Mouse (Mus musculus) limb, embryonic 10.5 days (tissue): ENCODE measurements around the gene Gcnt1. TPM values are rescaled to one million over a fixed set of nuclear protein-coding genes. Genes with fewer than 3 reads are reported as not detected.
A peak's percentile ranks its signal among the peaks of the same experiment; 100 is the strongest.

Experiments
- DNase-seq: peaks from one replicate; pipeline ENCODE4 v3.0.0-alpha.2; 2017; ENCODE audit warnings: low spot score
- H3K27ac ChIP-seq: fragments of 300-500 bp; sonication (generic); 2 replicates; pipeline ENCODE4 v1.5.1; 2016; ENCODE audit warnings: mild to moderate bottlenecking
- H3K27me3 ChIP-seq: fragments of 300-500 bp; sonication (generic); 2 replicates; pipeline ENCODE4 v1.6.1; 2016; ENCODE audit warnings: low read depth, mild to moderate bottlenecking; ENCODE audit not compliant: poor library complexity, severe bottlenecking
- H3K36me3 ChIP-seq: fragments of 300-500 bp; sonication (generic); 2 replicates; pipeline ENCODE4 v1.6.1; 2016; ENCODE audit warnings: mild to moderate bottlenecking, moderate library complexity
- H3K4me1 ChIP-seq: fragments of 300-500 bp; sonication (generic); 2 replicates; pipeline ENCODE4 v1.6.1; 2016
- H3K4me3 ChIP-seq: fragments of 300-500 bp; sonication (generic); 2 replicates; pipeline ENCODE4 v1.5.1; 2016; ENCODE audit warnings: mild to moderate bottlenecking, moderate library complexity
- H3K9me3 ChIP-seq: fragments of 300-500 bp; sonication (generic); replicated peaks from 2 replicates; pipeline ENCODE4 v1.6.1; 2016; ENCODE audit warnings: mild to moderate bottlenecking
- WGBS: fragments of 180-500 bp; shearing (Covaris S2); methylation state at CpG from one replicate; pipeline ENCODE4 v1.1.7; 2016; 5-methylcytosine and 5-hydroxymethylcytosine counted together
- polyA plus RNA-seq: library from polyadenylated mRNA; unstranded; fragments of >200 nt; fragmentation: Nextera tagmentation; extraction: Ambion mirVana; gene quantifications from 2 replicates; pipeline ENCODE4 v1.2.1, GENCODE M21; 2016

Gene Gcnt1
- polyA plus RNA-seq = 2.2 and 2.7 TPM in 2 replicates

DNA sequence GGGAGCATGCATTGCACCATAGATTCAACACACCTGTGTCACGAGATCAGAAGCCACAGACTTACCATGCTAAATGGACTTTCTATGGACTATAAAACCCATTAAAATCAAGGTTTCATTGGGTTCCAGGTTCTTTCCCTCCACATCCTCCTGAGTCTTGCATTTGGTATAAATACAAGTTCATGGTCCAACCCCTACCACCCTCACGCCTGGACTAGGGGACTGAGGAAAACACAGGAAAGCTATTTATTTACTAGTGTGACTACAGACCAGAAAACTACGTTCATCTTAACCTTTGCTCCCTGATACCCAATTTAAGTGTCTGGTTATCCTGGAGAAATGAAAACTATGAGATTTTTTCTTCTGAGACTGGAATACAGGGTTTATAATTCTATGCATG lies at the start of gene Gcnt1:
Gene Gcnt1 (minus strand): TSS at position 144 of the 400 bp plus-strand sequence.
- Histone ChIP-seq H3K4me1 (no peaks in the 10 kb centered on the region), H3K9me3 (no peaks in the 10 kb centered on the region), H3K27ac (no peak within 1 kb of the TSS), H3K36me3 (no peaks in the 10 kb centered on the region), H3K27me3 (no peaks in the 10 kb centered on the region), H3K4me3 (no peak within 1 kb of the TSS)
- DNase-seq = no peak
- 90% methylated on average over 3 of the region's 3 CpGs for WGBS

DNA sequence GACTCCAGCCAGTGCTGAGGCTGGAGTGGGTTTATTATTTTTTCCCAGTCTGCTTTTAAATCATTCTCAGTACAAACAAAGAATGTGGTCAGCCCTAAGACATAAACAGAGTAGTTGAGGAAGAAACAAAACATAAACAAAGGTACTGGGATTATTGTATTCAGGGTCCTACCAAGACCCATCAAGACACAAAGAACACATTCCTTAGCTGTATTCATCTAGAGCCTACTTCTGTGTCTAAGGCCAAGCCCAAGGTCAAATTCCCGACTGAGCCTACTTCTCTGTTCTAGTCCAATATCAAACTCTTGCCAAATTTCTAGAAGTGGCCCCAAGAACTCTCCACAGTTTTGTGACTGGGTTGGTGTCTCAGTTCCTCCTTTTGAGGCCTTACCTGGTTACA lies 45.2 kb upstream of the Gcnt1 start:
- 81% methylated on average over 1 of the region's 1 CpGs for WGBS
- no peaks in the 10 kb centered on the region for H3K9me3 ChIP-seq

DNA sequence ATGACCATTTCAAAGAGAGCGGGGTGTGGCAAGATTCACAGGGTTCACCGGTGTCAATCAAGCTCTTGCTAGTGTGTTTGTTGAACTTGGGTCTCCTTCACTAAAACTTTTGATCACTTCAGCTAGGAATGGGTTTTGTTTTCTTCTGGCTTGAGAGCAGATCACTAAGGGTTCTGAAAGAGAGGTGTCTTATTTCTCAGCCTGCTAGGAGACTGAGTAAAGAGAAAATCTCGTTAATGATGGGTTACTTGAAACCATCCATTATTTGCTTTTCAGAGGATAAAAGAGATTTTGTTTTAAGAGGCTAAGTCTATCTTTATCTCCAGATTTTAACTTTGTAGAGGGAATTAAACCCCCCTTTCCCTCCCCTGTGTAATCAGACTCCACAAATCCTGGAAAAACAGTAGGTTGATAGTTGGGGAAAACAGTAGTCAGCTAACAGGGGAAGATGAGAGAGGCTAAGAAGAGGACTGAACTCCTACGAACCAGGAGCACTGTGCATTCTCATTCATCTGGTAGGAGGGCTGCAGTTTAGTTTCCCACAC lies 40.3 kb upstream of the Gcnt1 start:
- WGBS = 59% methylated on average over 4 of the region's 4 CpGs
- Histone ChIP-seq H3K9me3 (no peaks in the 10 kb centered on the region), H3K4me3 (no peak overlapping the region), H3K36me3 (no peaks in the 10 kb centered on the region), H3K27ac (no peak overlapping the region), H3K4me1 (no peaks in the 10 kb centered on the region), H3K27me3 (no peaks in the 10 kb centered on the region)
- DNase-seq = no peak

More for the DNA sequence above, 45.2 kb upstream of the Gcnt1 start:
- DNase-seq = no peak
- Histone ChIP-seq H3K4me1 (no peaks in the 10 kb centered on the region), H3K4me3 (no peak overlapping the region), H3K36me3 (no peaks in the 10 kb centered on the region), H3K27me3 (no peaks in the 10 kb centered on the region), H3K27ac (no peak overlapping the region)

DNA sequence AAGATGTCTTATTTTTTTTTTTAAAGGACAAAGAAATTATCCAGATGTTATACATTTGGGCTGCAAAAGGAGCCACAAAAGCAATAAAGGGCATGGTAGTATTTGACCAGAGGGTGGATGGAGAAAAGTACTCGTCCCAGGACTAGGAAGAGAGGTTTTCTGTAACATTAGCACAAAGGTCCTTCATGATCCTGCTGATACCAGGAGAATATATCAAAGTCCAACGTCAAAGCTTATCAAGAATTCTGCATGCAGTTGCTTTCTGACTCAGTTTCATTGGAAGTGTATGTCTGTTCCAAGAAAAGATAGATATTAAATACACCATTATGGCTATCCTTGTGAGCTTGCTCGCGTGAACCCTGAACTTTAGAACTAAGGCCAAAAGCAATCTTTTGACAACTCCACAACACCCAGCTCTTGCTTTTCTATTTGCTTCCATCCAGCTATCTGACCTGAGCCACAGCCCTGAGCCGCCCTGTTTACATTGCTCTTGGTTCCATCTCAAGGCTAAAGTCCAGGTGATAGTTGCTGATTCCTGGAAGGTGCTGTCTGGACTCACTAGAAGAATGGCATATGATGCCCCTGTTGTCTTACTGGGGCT lies 37.9 kb upstream of the Gcnt1 start:
- no peak for DNase-seq
- no peaks in the 10 kb centered on the region for H3K36me3 ChIP-seq
- 88% methylated on average over 5 of the region's 5 CpGs for WGBS
- H3K4me1 ChIP-seq = no peaks in the 10 kb centered on the region
- H3K27ac ChIP-seq = no peak overlapping the region
- H3K27me3 ChIP-seq = no peaks in the 10 kb centered on the region
- no peaks in the 10 kb centered on the region for H3K9me3 ChIP-seq
- H3K4me3 ChIP-seq = no peak overlapping the region

DNA sequence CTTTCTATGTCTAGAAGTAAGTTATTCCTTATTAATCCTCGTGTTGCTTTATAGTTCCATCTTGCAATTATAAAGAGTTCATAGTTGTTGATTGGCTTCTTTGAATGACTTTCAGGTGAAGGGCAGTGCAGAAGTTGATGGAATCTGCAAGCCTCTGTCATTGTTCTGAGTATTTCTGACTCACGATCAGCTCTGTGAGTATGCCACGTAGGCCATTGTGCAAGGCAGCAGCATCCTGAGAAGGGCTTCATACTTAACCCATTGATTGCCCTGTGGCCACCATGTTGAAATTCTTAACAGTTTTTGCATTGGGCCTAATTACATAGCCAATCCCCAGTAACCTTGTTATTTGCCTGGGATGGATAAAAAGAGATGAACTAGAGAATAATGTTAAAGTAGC lies 36.7 kb upstream of the Gcnt1 start:
- 75% methylated on average over 3 of the region's 3 CpGs for WGBS
- H3K4me1 ChIP-seq = no peaks in the 10 kb centered on the region
- no peak for DNase-seq
- H3K27me3 ChIP-seq = no peaks in the 10 kb centered on the region
- H3K4me3 ChIP-seq = no peak overlapping the region
- no peaks in the 10 kb centered on the region for H3K9me3 ChIP-seq
- no peaks in the 10 kb centered on the region for H3K36me3 ChIP-seq
- H3K27ac ChIP-seq = no peak overlapping the region

DNA sequence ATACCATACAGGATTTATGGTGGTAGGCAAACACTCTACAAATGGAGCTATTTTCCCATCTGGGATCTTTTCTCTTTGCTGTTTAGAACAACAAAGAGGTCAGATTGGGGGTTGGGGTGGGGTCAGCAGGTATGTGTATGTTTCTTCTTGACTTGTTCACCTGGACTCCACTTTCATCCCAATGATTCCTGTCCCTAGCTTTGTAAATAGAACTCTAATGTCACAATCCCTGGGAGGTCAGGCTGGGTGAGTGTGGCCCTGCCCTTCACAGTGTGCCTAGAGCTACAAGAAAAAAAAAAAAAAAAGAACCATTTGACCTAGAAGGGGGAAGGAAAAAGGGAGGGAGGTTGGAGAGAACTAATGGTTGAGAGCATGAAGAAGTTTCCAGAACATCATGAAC lies 35.9 kb upstream of the Gcnt1 start:
- H3K4me1 ChIP-seq = no peaks in the 10 kb centered on the region
- H3K4me3 ChIP-seq = no peak overlapping the region
- no peaks in the 10 kb centered on the region for H3K36me3 ChIP-seq
- no peak overlapping the region for H3K27ac ChIP-seq
- H3K27me3 ChIP-seq = no peaks in the 10 kb centered on the region
- no peak for DNase-seq
- no peaks in the 10 kb centered on the region for H3K9me3 ChIP-seq

DNA sequence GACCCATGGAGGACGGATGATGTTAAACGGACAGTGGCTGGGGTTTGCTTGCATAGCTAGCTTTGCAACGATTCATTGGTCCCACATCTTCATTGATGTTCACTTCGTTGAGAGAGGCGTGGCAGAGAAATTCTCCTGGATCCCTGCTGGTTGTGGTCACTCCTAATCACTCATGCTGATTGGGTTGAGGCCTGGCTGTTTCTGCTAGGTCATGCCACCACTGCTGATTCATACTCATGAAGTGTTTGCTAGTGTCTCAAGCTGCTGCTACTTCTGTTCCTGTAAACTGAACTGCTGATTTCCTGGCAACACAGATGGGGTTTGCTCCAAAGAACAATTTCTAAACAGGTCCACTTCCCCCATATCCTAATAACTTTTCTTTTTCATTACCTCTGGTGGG lies 34.2 kb upstream of the Gcnt1 start:
- no peaks in the 10 kb centered on the region for H3K27me3 ChIP-seq
- no peak overlapping the region for H3K4me3 ChIP-seq
- H3K27ac ChIP-seq = no peak overlapping the region
- DNase-seq = no peak
- no peaks in the 10 kb centered on the region for H3K36me3 ChIP-seq
- 89% methylated on average over 5 of the region's 5 CpGs for WGBS
- no peaks in the 10 kb centered on the region for H3K4me1 ChIP-seq
- no peaks in the 10 kb centered on the region for H3K9me3 ChIP-seq

DNA sequence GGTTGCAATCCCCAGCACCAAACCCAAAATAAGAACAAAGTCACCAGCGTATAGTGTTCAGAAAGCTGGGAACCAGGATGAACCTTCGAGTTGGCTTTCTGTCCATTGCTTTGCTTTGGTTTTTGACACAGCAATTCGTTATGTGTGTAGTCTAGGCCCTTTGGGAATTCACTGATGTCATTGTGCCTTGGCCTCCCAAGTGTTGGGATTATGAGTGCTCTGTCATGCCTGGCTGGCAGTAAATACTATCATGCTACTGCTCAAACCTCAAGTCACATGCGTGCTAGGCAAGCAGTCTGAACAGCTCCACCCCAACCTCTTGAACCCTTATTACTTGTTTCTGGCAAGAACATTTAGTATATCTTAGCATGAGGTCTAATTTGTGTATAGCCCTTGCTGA lies 30.5 kb upstream of the Gcnt1 start:
- WGBS = 86% methylated on average over 4 of the region's 4 CpGs
- H3K4me1 ChIP-seq = no peaks in the 10 kb centered on the region

DNA sequence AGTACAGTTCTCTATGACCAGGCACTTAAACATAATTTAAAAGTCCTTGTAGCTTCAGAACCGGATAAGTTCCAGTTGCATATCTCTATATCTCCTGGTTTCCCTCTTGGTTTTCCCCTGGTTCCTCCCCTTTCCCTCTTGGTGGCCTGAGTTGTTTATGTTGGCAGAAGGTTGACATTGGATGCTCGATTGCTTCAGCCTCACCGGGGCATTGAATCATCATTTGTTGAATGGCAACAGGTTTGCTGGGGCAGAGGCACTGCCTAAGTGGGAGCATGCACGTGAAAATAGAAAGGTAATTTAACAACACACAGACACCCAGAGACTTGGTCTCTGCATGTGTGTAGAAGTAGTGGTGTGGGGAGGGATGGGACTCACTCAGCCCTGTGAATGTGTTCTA lies 27.9 kb upstream of the Gcnt1 start:
- Histone ChIP-seq H3K27ac (no peak overlapping the region), H3K4me1 (no peaks in the 10 kb centered on the region), H3K4me3 (no peak overlapping the region), H3K27me3 (no peaks in the 10 kb centered on the region), H3K36me3 (peaks cover 33% of the 10 kb centered on the region), H3K9me3 (no peaks in the 10 kb centered on the region)
- WGBS = 89% methylated on average over 4 of the region's 4 CpGs
- no peak for DNase-seq

More for the DNA sequence above, 30.5 kb upstream of the Gcnt1 start:
- H3K4me3 ChIP-seq = no peak overlapping the region
- no peaks in the 10 kb centered on the region for H3K27me3 ChIP-seq
- H3K27ac ChIP-seq = no peak overlapping the region
- peaks cover 24% of the 10 kb centered on the region for H3K36me3 ChIP-seq
- no peaks in the 10 kb centered on the region for H3K9me3 ChIP-seq
- DNase-seq = no peak

DNA sequence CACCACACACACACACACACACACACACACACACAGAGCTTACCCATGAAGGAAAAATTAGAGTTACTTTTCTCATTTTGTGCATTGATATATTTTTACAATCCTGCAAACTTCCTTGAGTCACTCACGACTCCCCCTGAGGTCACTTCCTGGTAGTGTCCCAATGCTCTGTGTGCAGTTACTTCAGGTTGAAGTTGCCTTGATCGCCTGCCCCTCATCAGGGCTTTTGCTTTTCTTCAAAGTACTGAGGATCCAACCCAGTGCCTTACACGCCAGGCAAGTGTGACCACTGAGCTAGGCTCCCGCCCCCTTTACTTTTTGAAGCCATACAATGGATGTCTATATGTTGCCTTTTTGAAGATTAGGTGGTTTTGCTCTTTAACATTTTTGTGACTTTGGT lies 27.3 kb upstream of the Gcnt1 start:
- peaks cover 1% of the 10 kb centered on the region for H3K4me1 ChIP-seq
- H3K27me3 ChIP-seq = no peaks in the 10 kb centered on the region
- no peaks in the 10 kb centered on the region for H3K9me3 ChIP-seq
- H3K4me3 ChIP-seq = no peak overlapping the region
- H3K27ac ChIP-seq = no peak overlapping the region
- peaks cover 33% of the 10 kb centered on the region for H3K36me3 ChIP-seq
- no peak for DNase-seq
- WGBS = 87% methylated on average over 4 of the region's 4 CpGs

DNA sequence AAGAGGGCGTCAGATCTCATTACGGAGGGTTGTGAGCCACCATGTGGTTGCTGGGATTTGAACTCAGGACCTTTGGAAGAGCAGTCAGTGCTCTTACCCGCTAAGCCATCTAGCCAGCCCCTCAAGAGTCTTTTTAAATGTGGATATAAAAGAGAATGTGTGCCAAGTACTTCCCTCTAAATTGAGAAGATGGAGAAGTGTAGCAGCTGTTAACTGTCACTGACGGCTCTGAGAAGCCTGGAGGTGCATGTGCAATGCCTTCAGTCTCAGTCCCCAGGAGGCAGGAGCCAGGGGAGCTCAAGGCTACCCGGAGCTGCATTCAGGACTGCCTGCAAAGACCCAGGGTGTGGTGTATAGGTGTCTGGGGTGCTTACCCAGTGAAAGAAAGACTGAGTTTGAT lies 25.3 kb upstream of the Gcnt1 start:
- no peak for DNase-seq
- H3K4me3 ChIP-seq = no peak overlapping the region
- H3K27me3 ChIP-seq = peaks cover 4% of the 10 kb centered on the region
- H3K9me3 ChIP-seq = no peaks in the 10 kb centered on the region
- peaks cover 33% of the 10 kb centered on the region for H3K36me3 ChIP-seq
- no peak overlapping the region for H3K27ac ChIP-seq
- H3K4me1 ChIP-seq = peaks cover 11% of the 10 kb centered on the region
- 86% methylated on average over 5 of the region's 5 CpGs for WGBS

DNA sequence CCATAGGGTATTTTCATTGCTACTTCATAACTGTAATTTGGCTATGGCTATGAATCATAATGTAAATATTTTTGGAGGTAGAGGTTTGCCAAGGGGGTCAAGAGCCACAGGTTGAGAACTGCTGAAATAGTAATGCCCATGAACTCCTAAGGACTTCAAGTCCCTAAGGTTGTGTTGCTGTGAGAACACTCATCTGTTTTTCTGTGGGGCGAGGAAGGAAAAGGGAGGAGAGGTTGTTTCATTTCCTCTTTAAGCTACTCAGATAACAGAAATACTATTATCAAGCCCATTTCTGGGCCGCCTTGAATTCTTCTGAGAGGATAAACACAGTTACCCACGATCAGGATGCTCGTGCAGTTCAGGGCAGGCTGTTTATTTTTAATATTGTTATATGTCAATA lies 24.2 kb upstream of the Gcnt1 start:
- no peak for DNase-seq
- WGBS = 86% methylated on average over 4 of the region's 4 CpGs
- H3K9me3 ChIP-seq = no peaks in the 10 kb centered on the region
- peaks cover 33% of the 10 kb centered on the region for H3K36me3 ChIP-seq
- H3K4me3 ChIP-seq = no peak overlapping the region
- H3K4me1 ChIP-seq = peaks cover 15% of the 10 kb centered on the region
- peaks cover 15% of the 10 kb centered on the region for H3K27me3 ChIP-seq
- no peak overlapping the region for H3K27ac ChIP-seq

DNA sequence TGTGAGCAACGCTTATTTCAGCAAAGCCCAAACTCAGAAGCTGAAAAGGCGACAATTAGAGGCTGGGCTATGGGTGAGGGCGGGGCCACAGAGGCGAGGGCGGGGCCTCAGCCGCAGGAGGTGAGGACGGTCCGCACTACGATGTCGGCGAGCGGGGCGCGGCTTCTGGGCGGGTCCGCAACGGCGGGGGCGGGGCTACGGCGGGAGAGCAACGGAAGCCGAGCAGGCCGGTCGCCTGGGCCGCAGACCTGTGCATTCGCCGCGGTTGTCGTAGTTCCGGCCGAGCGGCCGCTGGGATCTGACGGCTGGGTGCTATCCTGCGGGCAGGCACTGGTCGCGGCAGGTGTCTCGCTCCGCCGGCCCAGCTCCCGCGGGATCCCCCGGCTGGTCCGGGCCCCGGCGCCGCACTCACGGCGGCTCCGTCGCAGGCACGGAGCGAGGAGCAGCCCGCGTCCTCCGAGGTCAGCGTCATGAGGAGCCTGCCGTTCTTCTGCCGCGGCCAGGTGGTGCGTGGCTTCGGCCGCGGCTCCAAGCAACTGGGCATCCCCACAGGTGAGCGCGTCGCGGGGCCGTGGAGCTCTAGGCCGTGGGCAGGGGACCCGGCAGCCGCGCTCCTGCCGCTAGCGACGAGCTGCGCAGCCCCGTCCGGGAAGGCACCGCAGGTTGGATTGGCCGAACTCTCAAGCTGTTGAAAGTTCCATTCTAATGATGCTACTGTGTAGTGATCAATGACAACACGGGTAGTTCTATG lies 21.4 kb upstream of the Gcnt1 start, which contains the start of gene Rfk:
Gene Rfk (plus strand): TSS at position 203 of the 751 bp plus-strand sequence.
- peak; percentile 95 for DNase-seq
- peak within 1 kb of the TSS; percentile 88 for H3K4me3 ChIP-seq
- WGBS = under 1% methylated on average over 83 of the region's 83 CpGs
- H3K4me1 ChIP-seq = peaks cover 15% of the 10 kb centered on the region
- peak within 1 kb of the TSS; percentile 89 for H3K27ac ChIP-seq
- peaks cover 21% of the 10 kb centered on the region for H3K27me3 ChIP-seq
- H3K9me3 ChIP-seq = no peaks in the 10 kb centered on the region
- peaks cover 16% of the 10 kb centered on the region for H3K36me3 ChIP-seq
